Mouse (Mus musculus) stomach, embryonic 16.5 days (tissue): ENCODE measurements around the gene Lrrc4. TPM values are rescaled to one million over a fixed set of nuclear protein-coding genes. Genes with fewer than 3 reads are reported as not detected.

Source experiments
- ATAC-seq: fragments of 200-750 bp; cut with Nextera tagmentation; 2 replicates; pipeline ENCODE4 v1.8.0; 2017; ENCODE audit warnings: moderate number of reproducible peaks, moderate TSS enrichment; ENCODE audit not compliant: insufficient read depth, low FRiP score
- H3K27ac ChIP-seq: fragments of 300-500 bp; sonication (generic); 2 replicates; pipeline ENCODE4 v1.5.1; 2014; ENCODE audit warnings: low read length
- H3K27me3 ChIP-seq: fragments of 300-500 bp; sonication (generic); 2 replicates; pipeline ENCODE4 v1.6.1; 2014; ENCODE audit warnings: low read length, control low read depth, mixed read lengths; ENCODE audit not compliant: control insufficient read depth, insufficient read depth
- H3K36me3 ChIP-seq: fragments of 300-500 bp; sonication (generic); 2 replicates; pipeline ENCODE4 v1.6.1; 2014; ENCODE audit warnings: low read length; ENCODE audit not compliant: control insufficient read depth, insufficient read depth
- H3K4me1 ChIP-seq: fragments of 300-500 bp; sonication (generic); 2 replicates; pipeline ENCODE4 v1.6.1; 2014; ENCODE audit warnings: low read length, control low read depth, mixed read lengths; ENCODE audit not compliant: control insufficient read depth, insufficient read depth
- H3K4me2 ChIP-seq: fragments of 300-500 bp; sonication (generic); 2 replicates; pipeline ENCODE4 v1.6.1; 2014; ENCODE audit warnings: low read depth, low read length, mixed read lengths
- H3K4me3 ChIP-seq: fragments of 300-500 bp; sonication (generic); replicated peaks from 2 replicates; pipeline ENCODE4 v1.5.1; 2014; ENCODE audit warnings: mild to moderate bottlenecking, low read length
- H3K9ac ChIP-seq: fragments of 300-500 bp; sonication (generic); 2 replicates; pipeline ENCODE4 v1.6.1; 2014; ENCODE audit warnings: low read length
- H3K9me3 ChIP-seq: fragments of 300-500 bp; sonication (generic); replicated peaks from 2 replicates; pipeline ENCODE4 v1.6.1; 2016; ENCODE audit warnings: low read length, control low read depth; ENCODE audit not compliant: control insufficient read depth
- WGBS: fragments of 180-500 bp; shearing (Covaris S2); extraction: QIAGEN DNeasy Blood & Tissue Kit; methylation state at CpG from one replicate; pipeline ENCODE4 v1.1.7; 2014; 5-methylcytosine and 5-hydroxymethylcytosine counted together
- polyA plus RNA-seq: library from polyadenylated mRNA; unstranded; fragments of >200 nt; fragmentation: Nextera tagmentation; extraction: Ambion mirVana; gene quantifications from 2 replicates; pipeline ENCODE4 v1.2.1, GENCODE M21; 2015

Lrrc4 gene
- polyA plus RNA-seq, 1 experiment from 2014 or later, result 0.72 TPM

- Histone ChIP-seq H3K36me3 (no peaks in the 10 kb centered on the region), H3K4me1 (peaks cover 10% of the 10 kb centered on the region; the same call in 1 of the 2 replicates), H3K4me2 (no peak overlapping the region), H3K27ac (no peak overlapping the region), H3K9ac (no peak overlapping the region), H3K27me3 (no peaks in the 10 kb centered on the region), H3K9me3 (no peaks in the 10 kb centered on the region), H3K4me3 (no peak overlapping the region)
- WGBS, result 65% methylated on average over 1 of the region's 1 CpGs
- ATAC-seq, result no peak
Measured at GRCm38 (mm10) chr6:28737601-28738000, 93.9 kb downstream of the Lrrc4 start.

- H3K4me2 ChIP-seq, result no peak overlapping the region
- H3K36me3 ChIP-seq, result no peaks in the 10 kb centered on the region
- H3K4me3 ChIP-seq, result no peak overlapping the region
- peaks cover 10% of the 10 kb centered on the region; the same call in 1 of the 2 replicates for H3K4me1 ChIP-seq
- WGBS, result 66% methylated on average over 7 of the region's 7 CpGs
- no peak overlapping the region for H3K9ac ChIP-seq
- H3K27ac ChIP-seq, result no peak overlapping the region
- H3K9me3 ChIP-seq, result no peaks in the 10 kb centered on the region
- no peaks in the 10 kb centered on the region for H3K27me3 ChIP-seq
- no peak for ATAC-seq
Measured at GRCm38 (mm10) chr6:28736665-28737064, 94.9 kb downstream of the Lrrc4 start.

GRCm38 (mm10) chr6:28735116-28735515 lies 96.4 kb downstream of the Lrrc4 start:
- H3K27me3 ChIP-seq, result no peaks in the 10 kb centered on the region
- H3K4me2 ChIP-seq, result no peak overlapping the region
- peaks cover 10% of the 10 kb centered on the region; the same call in 1 of the 2 replicates for H3K4me1 ChIP-seq
- no peak overlapping the region for H3K4me3 ChIP-seq
- WGBS, result 48% methylated on average over 9 of the region's 9 CpGs
- no peaks in the 10 kb centered on the region for H3K9me3 ChIP-seq
- ATAC-seq, result no peak
- H3K27ac ChIP-seq, result no peak overlapping the region
- no peak overlapping the region for H3K9ac ChIP-seq
- no peaks in the 10 kb centered on the region for H3K36me3 ChIP-seq

GRCm38 (mm10) chr6:28733884-28734647 lies 97.5 kb downstream of the Lrrc4 start:
- H3K27ac ChIP-seq, result no peak overlapping the region
- WGBS, result 73% methylated on average over 5 of the region's 5 CpGs
- no peaks in the 10 kb centered on the region for H3K27me3 ChIP-seq
- H3K9ac ChIP-seq, result no peak overlapping the region
- no peak overlapping the region for H3K4me2 ChIP-seq
- peaks cover 10% of the 10 kb centered on the region; the same call in 1 of the 2 replicates for H3K4me1 ChIP-seq
- H3K4me3 ChIP-seq, result no peak overlapping the region
- H3K36me3 ChIP-seq, result no peaks in the 10 kb centered on the region
- ATAC-seq, result no peak
- no peaks in the 10 kb centered on the region for H3K9me3 ChIP-seq

- Histone ChIP-seq H3K27ac (no peak overlapping the region), H3K4me2 (no peak overlapping the region), H3K4me1 (0 out of 2 replicates have a peak, but pooled peaks cover 7% of the 10 kb centered on the region), H3K4me3 (no peak overlapping the region), H3K27me3 (no peaks in the 10 kb centered on the region), H3K36me3 (no peaks in the 10 kb centered on the region; the same call in 1 of the 2 replicates), H3K9me3 (no peaks in the 10 kb centered on the region), H3K9ac (no peak overlapping the region)
- no peak for ATAC-seq
- 67% methylated on average over 6 of the region's 6 CpGs for WGBS
Measured at GRCm38 (mm10) chr6:28731246-28731645, 100.3 kb downstream of the Lrrc4 start.

GRCm38 (mm10) chr6:28729649-28730048 lies 101.9 kb downstream of the Lrrc4 start:
- WGBS, result 51% methylated on average over 2 of the region's 2 CpGs
- H3K27ac ChIP-seq, result no peak overlapping the region
- no peak overlapping the region for H3K4me2 ChIP-seq
- ATAC-seq, result no peak
- 0 out of 2 replicates have a peak, but pooled peaks cover 7% of the 10 kb centered on the region for H3K4me1 ChIP-seq
- no peak overlapping the region for H3K9ac ChIP-seq
- no peak overlapping the region for H3K4me3 ChIP-seq
- peaks cover 8% of the 10 kb centered on the region; the same call in 1 of the 2 replicates for H3K36me3 ChIP-seq
- H3K27me3 ChIP-seq, result no peaks in the 10 kb centered on the region
- H3K9me3 ChIP-seq, result no peaks in the 10 kb centered on the region

- H3K27ac ChIP-seq, result no peak overlapping the region
- no peak for ATAC-seq
- no peaks in the 10 kb centered on the region for H3K27me3 ChIP-seq
- 37% methylated on average over 3 of the region's 3 CpGs for WGBS
- peaks cover 8% of the 10 kb centered on the region; the same call in 1 of the 2 replicates for H3K36me3 ChIP-seq
- no peaks in the 10 kb centered on the region for H3K9me3 ChIP-seq
- H3K4me2 ChIP-seq, result no peak overlapping the region
- no peak overlapping the region for H3K9ac ChIP-seq
- H3K4me1 ChIP-seq, result 0 out of 2 replicates have a peak, but pooled peaks cover 6% of the 10 kb centered on the region
- H3K4me3 ChIP-seq, result no peak overlapping the region
Measured at GRCm38 (mm10) chr6:28729236-28729635, 102.3 kb downstream of the Lrrc4 start.

GRCm38 (mm10) chr6:28724776-28725175 lies 106.8 kb downstream of the Lrrc4 start:
- WGBS, result 85% methylated on average over 5 of the region's 5 CpGs
- Histone ChIP-seq H3K4me2 (no peak overlapping the region), H3K27ac (no peak overlapping the region), H3K27me3 (no peaks in the 10 kb centered on the region), H3K9ac (no peak overlapping the region), H3K9me3 (no peaks in the 10 kb centered on the region), H3K4me1 (peaks cover 9% of the 10 kb centered on the region), H3K36me3 (peaks cover 8% of the 10 kb centered on the region; the same call in 1 of the 2 replicates), H3K4me3 (no peak overlapping the region)
- ATAC-seq, result no peak

GRCm38 (mm10) chr6:28723059-28723458 lies 108.5 kb downstream of the Lrrc4 start:
- Histone ChIP-seq H3K36me3 (peaks cover 8% of the 10 kb centered on the region; the same call in 1 of the 2 replicates), H3K4me2 (no peak overlapping the region), H3K4me1 (peaks cover 9% of the 10 kb centered on the region), H3K4me3 (no peak overlapping the region), H3K9ac (no peak overlapping the region), H3K9me3 (no peaks in the 10 kb centered on the region), H3K27ac (no peak overlapping the region; the same call in 1 of the 2 replicates), H3K27me3 (no peaks in the 10 kb centered on the region)
- WGBS, result 7% methylated on average over 2 of the region's 2 CpGs
- ATAC-seq, result no peak
